Mouse (Mus musculus): ENCODE data around the gene Mrpl23. TPM values are rescaled to one million over a fixed set of nuclear protein-coding genes. Genes with fewer than 3 reads are reported as not detected.

Mrpl23 gene
- polyA plus RNA-seq, 1 experiment: 74.0 TPM

GRCm38 (mm10) chr7:142564955-142565643 is 32.6 kb downstream of the Mrpl23 start:
- Histone ChIP-seq H3K4me1 (ENCODE audit: control insufficient read depth, insufficient read depth, low read length) (no peaks in the 10 kb centered on the region), H3K27ac (ENCODE audit: insufficient read depth, low read length) (no peak overlapping the region), H3K4me3 (ENCODE audit: insufficient read depth, low read length) (no peak overlapping the region)
- TF ChIP-seq POLR2A (IDR thresholded peaks at IDR 0.05; ENCODE audit: extremely low read depth, insufficient read depth, low read length) (no peak), CTCF (IDR thresholded peaks at IDR 0.05; ENCODE audit: extremely low read depth, insufficient read depth, low read length) (no peak)

- no peaks in the 10 kb centered on the region for H3K4me1 ChIP-seq (ENCODE audit: control insufficient read depth, insufficient read depth, low read length)
- TF ChIP-seq POLR2A (IDR thresholded peaks at IDR 0.05; ENCODE audit: extremely low read depth, insufficient read depth, low read length): no peak
- H3K27ac ChIP-seq (ENCODE audit: insufficient read depth, low read length): no peak overlapping the region
Measured at GRCm38 (mm10) chr7:142566512-142566911, 34.0 kb downstream of the Mrpl23 start.

GRCm38 (mm10) chr7:142568985-142569384 is 36.5 kb downstream of the Mrpl23 start:
- H3K4me3 ChIP-seq (ENCODE audit: insufficient read depth, low read length): no peak overlapping the region
- H3K4me1 ChIP-seq (ENCODE audit: control insufficient read depth, insufficient read depth, low read length): no peaks in the 10 kb centered on the region
- TF ChIP-seq CTCF (IDR thresholded peaks at IDR 0.05; ENCODE audit: extremely low read depth, insufficient read depth, low read length) (no peak), POLR2A (IDR thresholded peaks at IDR 0.05; ENCODE audit: extremely low read depth, insufficient read depth, low read length) (no peak)
- no peak overlapping the region for H3K27ac ChIP-seq (ENCODE audit: insufficient read depth, low read length)

More at GRCm38 (mm10) chr7:142566512-142566911, 34.0 kb downstream of the Mrpl23 start:
- H3K4me3 ChIP-seq (ENCODE audit: insufficient read depth, low read length): no peak overlapping the region

- TF ChIP-seq POLR2A (IDR thresholded peaks at IDR 0.05; ENCODE audit: extremely low read depth, insufficient read depth, low read length) (no peak), CTCF (IDR thresholded peaks at IDR 0.05; ENCODE audit: extremely low read depth, insufficient read depth, low read length) (no peak)
- Histone ChIP-seq H3K4me3 (ENCODE audit: insufficient read depth, low read length) (no peak overlapping the region), H3K27ac (ENCODE audit: insufficient read depth, low read length) (no peak overlapping the region), H3K4me1 (ENCODE audit: control insufficient read depth, insufficient read depth, low read length) (no peaks in the 10 kb centered on the region)
Measured at GRCm38 (mm10) chr7:142570565-142570964, 38.1 kb downstream of the Mrpl23 start.

- TF ChIP-seq CTCF (IDR thresholded peaks at IDR 0.05; ENCODE audit: extremely low read depth, insufficient read depth, low read length) (no peak), POLR2A (IDR thresholded peaks at IDR 0.05; ENCODE audit: extremely low read depth, insufficient read depth, low read length) (no peak)
- no peak overlapping the region for H3K27ac ChIP-seq (ENCODE audit: insufficient read depth, low read length)
- no peak overlapping the region for H3K4me3 ChIP-seq (ENCODE audit: insufficient read depth, low read length)
- no peaks in the 10 kb centered on the region for H3K4me1 ChIP-seq (ENCODE audit: control insufficient read depth, insufficient read depth, low read length)
Measured at GRCm38 (mm10) chr7:142571458-142572220, 39.2 kb downstream of the Mrpl23 start.

GRCm38 (mm10) chr7:142572343-142572742 is 39.9 kb downstream of the Mrpl23 start:
- H3K4me3 ChIP-seq (ENCODE audit: insufficient read depth, low read length): no peak overlapping the region
- TF ChIP-seq CTCF (IDR thresholded peaks at IDR 0.05; ENCODE audit: extremely low read depth, insufficient read depth, low read length): no peak
- no peak for TF ChIP-seq POLR2A (IDR thresholded peaks at IDR 0.05; ENCODE audit: extremely low read depth, insufficient read depth, low read length)
- H3K27ac ChIP-seq (ENCODE audit: insufficient read depth, low read length): no peak overlapping the region
- H3K4me1 ChIP-seq (ENCODE audit: control insufficient read depth, insufficient read depth, low read length): no peaks in the 10 kb centered on the region

- Histone ChIP-seq H3K4me1 (ENCODE audit: control insufficient read depth, insufficient read depth, low read length) (no peaks in the 10 kb centered on the region), H3K4me3 (ENCODE audit: insufficient read depth, low read length) (no peak overlapping the region), H3K27ac (ENCODE audit: insufficient read depth, low read length) (no peak overlapping the region)
- no peak for TF ChIP-seq POLR2A (IDR thresholded peaks at IDR 0.05; ENCODE audit: extremely low read depth, insufficient read depth, low read length)
- TF ChIP-seq CTCF (IDR thresholded peaks at IDR 0.05; ENCODE audit: extremely low read depth, insufficient read depth, low read length): no peak
Measured at GRCm38 (mm10) chr7:142572992-142573391, 40.5 kb downstream of the Mrpl23 start.

GRCm38 (mm10) chr7:142574155-142574660 is 41.7 kb downstream of the Mrpl23 start:
- Histone ChIP-seq H3K4me1 (ENCODE audit: control insufficient read depth, insufficient read depth, low read length) (no peaks in the 10 kb centered on the region), H3K4me3 (ENCODE audit: insufficient read depth, low read length) (no peak overlapping the region), H3K27ac (ENCODE audit: insufficient read depth, low read length) (no peak overlapping the region)
- TF ChIP-seq POLR2A (IDR thresholded peaks at IDR 0.05; ENCODE audit: extremely low read depth, insufficient read depth, low read length) (no peak), CTCF (IDR thresholded peaks at IDR 0.05; ENCODE audit: extremely low read depth, insufficient read depth, low read length) (no peak)

GRCm38 (mm10) chr7:142574826-142575351 is 42.4 kb downstream of the Mrpl23 start:
- TF ChIP-seq POLR2A (IDR thresholded peaks at IDR 0.05; ENCODE audit: extremely low read depth, insufficient read depth, low read length): no peak
- no peak for TF ChIP-seq CTCF (IDR thresholded peaks at IDR 0.05; ENCODE audit: extremely low read depth, insufficient read depth, low read length)
- Histone ChIP-seq H3K4me1 (ENCODE audit: control insufficient read depth, insufficient read depth, low read length) (no peaks in the 10 kb centered on the region), H3K27ac (ENCODE audit: insufficient read depth, low read length) (no peak overlapping the region), H3K4me3 (ENCODE audit: insufficient read depth, low read length) (no peak overlapping the region)

Data from cortical plate, adult 2 months (tissue).